Mouse (Mus musculus) MEL (cell line): ENCODE data around the gene Caskin1.

Experiments
- MEF2A ChIP-seq: IDR thresholded peaks from 2 replicates; pipeline ENCODE4 v1.6.1; 2014; ENCODE audit warnings: low read depth, mild to moderate bottlenecking, inconsistent platforms, low read length, improper control_type of control experiment; ENCODE audit not compliant: poor library complexity, insufficient replicate concordance, severe bottlenecking; ENCODE audit errors: extremely low read depth
- TAL1 ChIP-seq: IDR thresholded peaks from 2 replicates; pipeline ENCODE4 v1.6.1; 2012; ENCODE audit warnings: mild to moderate bottlenecking, inconsistent platforms, low read length, moderate library complexity, mixed read lengths

DNA sequence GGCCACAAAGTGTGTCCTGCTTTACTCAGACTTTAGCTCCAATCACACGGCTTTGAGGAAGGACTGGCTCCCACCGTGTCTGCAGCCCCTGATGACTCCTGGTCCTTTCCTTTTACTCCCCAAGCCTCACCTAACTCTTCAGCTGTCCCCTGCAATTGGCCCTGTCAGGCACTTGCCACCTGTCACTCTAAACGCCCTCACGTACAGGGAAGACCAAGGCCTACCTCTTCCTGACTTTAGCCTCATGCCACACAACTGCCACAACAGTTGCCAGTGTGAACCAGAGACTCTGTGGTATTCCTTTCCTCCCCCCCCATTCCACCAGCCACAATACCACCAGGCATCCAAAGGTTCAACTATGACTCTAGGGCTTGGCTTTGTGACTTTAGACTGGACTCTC is 32.0 kb downstream of the Caskin1 start:
- TF ChIP-seq MEF2A (no peak), TAL1 (no peak)
